Mouse (Mus musculus) liver, adult 2 months (tissue): ENCODE measurements around the gene Fam210b. TPM values are rescaled to one million over a fixed set of nuclear protein-coding genes. Genes with fewer than 3 reads are reported as not detected.

Source experiments
- DNase-seq: peaks from one replicate; pipeline ENCODE4 v3.0.0-alpha.2; 2011; ENCODE audit warnings: low read depth, low spot score; ENCODE audit errors: extremely low read depth
- H3K27ac ChIP-seq: fragments of 200-500 bp; replicated peaks from 2 replicates; pipeline ENCODE4 v1.5.1; 2012; ENCODE audit warnings: low read depth, mild to moderate bottlenecking, control low read depth, inconsistent platforms, low read length; ENCODE audit not compliant: insufficient read depth
- H3K27me3 ChIP-seq: fragments of 200-500 bp; 2 replicates; pipeline ENCODE4 v1.6.1; 2012; ENCODE audit warnings: mild to moderate bottlenecking, moderate library complexity, low read length, inconsistent platforms; ENCODE audit not compliant: control insufficient read depth, insufficient read depth
- H3K36me3 ChIP-seq: fragments of 200-500 bp; 2 replicates; pipeline ENCODE4 v1.6.1; 2012; ENCODE audit warnings: low read length, inconsistent platforms; ENCODE audit not compliant: control insufficient read depth, insufficient read depth
- H3K4me1 ChIP-seq: fragments of 200-500 bp; 2 replicates; pipeline ENCODE4 v1.6.1; 2011; ENCODE audit warnings: low read length; ENCODE audit not compliant: control insufficient read depth, insufficient read depth
- H3K4me3 ChIP-seq: fragments of 200-500 bp; 2 replicates; pipeline ENCODE4 v1.5.1; 2011; ENCODE audit warnings: low read depth, mild to moderate bottlenecking, control low read depth, low read length, moderate library complexity; ENCODE audit not compliant: insufficient read depth
- H3K79me2 ChIP-seq: fragments of 200-500 bp; 2 replicates; pipeline ENCODE4 v1.6.1; 2012; ENCODE audit warnings: inconsistent platforms, mild to moderate bottlenecking, low read length, moderate library complexity; ENCODE audit not compliant: control insufficient read depth, insufficient read depth
- H3K9ac ChIP-seq: fragments of 200-500 bp; 2 replicates; pipeline ENCODE4 v1.6.1; 2012; ENCODE audit warnings: low read depth, mild to moderate bottlenecking, control low read depth, inconsistent platforms, low read length
- CTCF ChIP-seq: fragments of 200-500 bp; IDR thresholded peaks from 2 replicates; pipeline ENCODE4 v1.5.1; 2011; ENCODE audit warnings: low read depth, low read length, control low read depth
- POLR2A ChIP-seq: fragments of 200-500 bp; IDR thresholded peaks from 2 replicates; pipeline ENCODE4 v1.6.1; 2011; ENCODE audit warnings: low read length, control low read depth; ENCODE audit not compliant: insufficient read depth; ENCODE audit errors: extremely low read depth
- WGBS: fragments of 180-500 bp; shearing (Covaris S2); methylation state at CpG from one replicate; pipeline ENCODE4 v1.1.7; 2018; 5-methylcytosine and 5-hydroxymethylcytosine counted together
- polyA plus RNA-seq: library from polyadenylated mRNA; depleted of rRNA; stranded (reverse); fragments of >200 nt; gene quantifications from 2 replicates; pipeline ENCODE4 v1.2.3, GENCODE M21; 2012; rRNA removed
- total RNA-seq: library from RNA; depleted of rRNA; stranded (reverse); fragments of >200 nt; gene quantifications from 2 replicates; pipeline ENCODE4 v1.2.3, GENCODE M21; 2014; rRNA removed

Fam210b gene
- total and polyA plus RNA-seq, 2 experiments: 27.0 to 62.1 TPM

GRCm38 (mm10) chr2:172395961-172396360 is 50.6 kb downstream of the Fam210b start:
- WGBS: 69% methylated on average over 9 of the region's 9 CpGs
- no peak overlapping the region for H3K4me3 ChIP-seq
- no peaks in the 10 kb centered on the region for H3K36me3 ChIP-seq
- no peaks in the 10 kb centered on the region for H3K79me2 ChIP-seq
- H3K27ac ChIP-seq: no peak overlapping the region
- no peak overlapping the region for H3K9ac ChIP-seq
- DNase-seq: no peak
- H3K27me3 ChIP-seq: no peaks in the 10 kb centered on the region
- H3K4me1 ChIP-seq: no peaks in the 10 kb centered on the region; the same call in 1 of the 2 replicates
- TF ChIP-seq CTCF: no peak
- no peak for TF ChIP-seq POLR2A

- TF ChIP-seq CTCF: no peak
- no peak for TF ChIP-seq POLR2A
- Histone ChIP-seq H3K36me3 (no peaks in the 10 kb centered on the region), H3K9ac (no peak overlapping the region), H3K4me3 (no peak overlapping the region), H3K79me2 (no peaks in the 10 kb centered on the region), H3K27me3 (no peaks in the 10 kb centered on the region), H3K4me1 (no peaks in the 10 kb centered on the region; the same call in 1 of the 2 replicates), H3K27ac (no peak overlapping the region)
- DNase-seq: no peak
- 51% methylated on average over 9 of the region's 9 CpGs for WGBS
These were observed 54.5 kb downstream of the Fam210b start for GRCm38 (mm10) chr2:172399901-172400300.

GRCm38 (mm10) chr2:172401116-172401825 is 55.9 kb downstream of the Fam210b start:
- Histone ChIP-seq H3K4me1 (no peaks in the 10 kb centered on the region; the same call in 1 of the 2 replicates), H3K9ac (no peak overlapping the region), H3K27ac (no peak overlapping the region), H3K79me2 (no peaks in the 10 kb centered on the region), H3K4me3 (no peak overlapping the region), H3K36me3 (no peaks in the 10 kb centered on the region), H3K27me3 (no peaks in the 10 kb centered on the region)
- TF ChIP-seq POLR2A: no peak
- no peak for TF ChIP-seq CTCF
- DNase-seq: peak; percentile 47
- WGBS: 61% methylated on average over 13 of the region's 13 CpGs

- no peak overlapping the region for H3K27ac ChIP-seq
- no peak overlapping the region for H3K4me3 ChIP-seq
- no peaks in the 10 kb centered on the region; the same call in 1 of the 2 replicates for H3K4me1 ChIP-seq
- H3K27me3 ChIP-seq: no peaks in the 10 kb centered on the region
- DNase-seq: no peak
- no peak overlapping the region for H3K9ac ChIP-seq
- 66% methylated on average over 7 of the region's 7 CpGs for WGBS
- no peaks in the 10 kb centered on the region for H3K36me3 ChIP-seq
- H3K79me2 ChIP-seq: no peaks in the 10 kb centered on the region
- TF ChIP-seq POLR2A (no peak), CTCF (no peak)
These were observed 58.9 kb downstream of the Fam210b start for GRCm38 (mm10) chr2:172404239-172404638.

GRCm38 (mm10) chr2:172405011-172405410 is 59.6 kb downstream of the Fam210b start:
- no peaks in the 10 kb centered on the region; the same call in 1 of the 2 replicates for H3K4me1 ChIP-seq
- H3K79me2 ChIP-seq: no peaks in the 10 kb centered on the region
- 78% methylated on average over 3 of the region's 3 CpGs for WGBS
- no peak overlapping the region for H3K4me3 ChIP-seq
- no peaks in the 10 kb centered on the region for H3K36me3 ChIP-seq
- no peak for TF ChIP-seq POLR2A
- no peak for TF ChIP-seq CTCF
- no peak overlapping the region for H3K9ac ChIP-seq
- no peak for DNase-seq
- H3K27me3 ChIP-seq: no peaks in the 10 kb centered on the region
- no peak overlapping the region for H3K27ac ChIP-seq

Other genes starting within 250 kb of the Fam210b start
- gene Mc3r, start 97.1 kb upstream of the Fam210b start, total RNA-seq: not detected in 2 replicates
- gene Mc3r, start 97.1 kb upstream of the Fam210b start, polyA plus RNA-seq: not detected in 2 replicates
- 0.28 and 1.5 TPM in 2 replicates for gene Aurka, start 25.0 kb downstream of the Fam210b start, total RNA-seq
- 0.37 and 0.57 TPM in 2 replicates for gene Aurka, start 25.0 kb downstream of the Fam210b start, polyA plus RNA-seq
- gene Cstf1, start 25.1 kb downstream of the Fam210b start, total RNA-seq: 10.9 and 14.5 TPM in 2 replicates
- 27.8 and 30.8 TPM in 2 replicates for gene Cstf1, start 25.1 kb downstream of the Fam210b start, polyA plus RNA-seq
- not detected in 2 replicates for gene Cass4, start 48.2 kb downstream of the Fam210b start, total RNA-seq
- gene Cass4, start 48.2 kb downstream of the Fam210b start, polyA plus RNA-seq: not detected in 2 replicates
- 35.0 and 37.0 TPM in 2 replicates for gene Rtf2, start 95.0 kb downstream of the Fam210b start, total RNA-seq
- gene Rtf2, start 95.0 kb downstream of the Fam210b start, polyA plus RNA-seq: 31.5 and 36.3 TPM in 2 replicates
- gene Gcnt7, start 113.0 kb downstream of the Fam210b start, total RNA-seq: not detected in 2 replicates
- not detected in 2 replicates for gene Gcnt7, start 113.0 kb downstream of the Fam210b start, polyA plus RNA-seq
- gene Fam209, start 127.0 kb downstream of the Fam210b start, total RNA-seq: 0.18 TPM in 1 of 2 replicates, not detected in the other
- 0.15 and 0.18 TPM in 2 replicates for gene Fam209, start 127.0 kb downstream of the Fam210b start, polyA plus RNA-seq
- gene Tfap2c, start 204.0 kb downstream of the Fam210b start, total RNA-seq: not detected in 2 replicates
- gene Tfap2c, start 204.0 kb downstream of the Fam210b start, polyA plus RNA-seq: not detected in 2 replicates